Mouse (Mus musculus) C2C12 (cell line): ENCODE measurements around the gene Xpot.

ENCODE experiments used
- CTCF ChIP-seq: IDR thresholded peaks from one replicate; pipeline ENCODE4 v1.5.1; 2011; ENCODE audit not compliant: control insufficient read depth, insufficient read depth, insufficient read length
- MAX ChIP-seq: IDR thresholded peaks from one replicate; pipeline ENCODE4 v1.6.1; 2011; ENCODE audit warnings: mild to moderate bottlenecking, control low read depth
- MYOG ChIP-seq: IDR thresholded peaks from one replicate; pipeline ENCODE4 v1.6.1; 2011; ENCODE audit not compliant: control insufficient read depth, insufficient read length; ENCODE audit errors: extremely low read depth
- USF1 ChIP-seq: IDR thresholded peaks from one replicate; pipeline ENCODE4 v1.6.1; 2011; ENCODE audit warnings: low read depth, mild to moderate bottlenecking, control low read depth, moderate library complexity

GRCm38 (mm10) chr10:121615146-121615870 lies 10.8 kb downstream of the Xpot start:
- TF ChIP-seq MAX = no peak
- TF ChIP-seq CTCF = no peak
- TF ChIP-seq USF1 = no peak
- TF ChIP-seq MYOG = no peak
